Mouse (Mus musculus) adrenal gland, adult (tissue): Measurements from ENCODE around the gene Hist1h2bh.

ENCODE experiments used
- DNase-seq, 2 experiments: peaks; one replicate each; pipeline ENCODE4 v3.0.0; 2022 to 2023; ENCODE audit warnings: low spot score in 1 of 2; ENCODE audit not compliant: inconsistent age in 2 of 2

Gene Hist1h2bh

DNA sequence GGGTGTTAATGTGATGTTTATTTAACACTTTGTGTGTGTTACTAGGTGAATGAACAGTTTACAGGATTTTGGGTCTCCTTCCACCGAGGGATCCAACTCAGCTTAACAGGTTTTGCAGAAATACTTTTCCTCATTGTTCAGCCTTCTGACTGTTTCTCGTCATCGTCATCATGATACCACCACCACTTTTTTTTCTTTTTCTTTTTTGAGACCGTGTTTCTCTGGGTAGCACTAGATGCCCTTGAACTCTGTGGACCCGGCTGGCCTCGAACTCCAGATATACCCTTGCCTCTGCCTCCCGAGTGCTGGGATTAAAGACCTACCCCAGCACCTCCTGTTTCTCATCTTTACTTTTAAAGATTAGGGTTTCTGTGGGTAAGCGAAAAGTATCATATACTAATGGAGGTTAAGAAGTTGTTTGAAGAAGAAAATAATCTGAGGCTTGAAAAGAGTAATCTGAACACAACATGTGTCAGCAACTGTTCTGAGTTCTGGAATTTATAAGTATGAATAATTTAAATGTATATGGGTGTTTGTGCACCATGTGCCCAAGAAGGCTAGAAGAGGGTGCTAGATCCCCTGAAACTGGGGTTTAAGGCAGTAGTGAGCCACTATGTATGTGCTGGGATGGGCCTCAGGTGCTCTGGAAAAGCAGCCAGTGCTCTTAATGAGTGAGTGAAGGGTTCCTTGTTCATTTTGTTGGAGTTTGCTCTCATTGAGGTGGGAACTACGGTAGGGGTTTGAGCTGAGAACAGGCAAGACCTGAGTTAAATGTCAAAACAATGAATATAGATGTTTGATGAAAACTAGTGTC lies 10.7 kb downstream of the Hist1h2bh start:
- DNase-seq, result no peak

DNA sequence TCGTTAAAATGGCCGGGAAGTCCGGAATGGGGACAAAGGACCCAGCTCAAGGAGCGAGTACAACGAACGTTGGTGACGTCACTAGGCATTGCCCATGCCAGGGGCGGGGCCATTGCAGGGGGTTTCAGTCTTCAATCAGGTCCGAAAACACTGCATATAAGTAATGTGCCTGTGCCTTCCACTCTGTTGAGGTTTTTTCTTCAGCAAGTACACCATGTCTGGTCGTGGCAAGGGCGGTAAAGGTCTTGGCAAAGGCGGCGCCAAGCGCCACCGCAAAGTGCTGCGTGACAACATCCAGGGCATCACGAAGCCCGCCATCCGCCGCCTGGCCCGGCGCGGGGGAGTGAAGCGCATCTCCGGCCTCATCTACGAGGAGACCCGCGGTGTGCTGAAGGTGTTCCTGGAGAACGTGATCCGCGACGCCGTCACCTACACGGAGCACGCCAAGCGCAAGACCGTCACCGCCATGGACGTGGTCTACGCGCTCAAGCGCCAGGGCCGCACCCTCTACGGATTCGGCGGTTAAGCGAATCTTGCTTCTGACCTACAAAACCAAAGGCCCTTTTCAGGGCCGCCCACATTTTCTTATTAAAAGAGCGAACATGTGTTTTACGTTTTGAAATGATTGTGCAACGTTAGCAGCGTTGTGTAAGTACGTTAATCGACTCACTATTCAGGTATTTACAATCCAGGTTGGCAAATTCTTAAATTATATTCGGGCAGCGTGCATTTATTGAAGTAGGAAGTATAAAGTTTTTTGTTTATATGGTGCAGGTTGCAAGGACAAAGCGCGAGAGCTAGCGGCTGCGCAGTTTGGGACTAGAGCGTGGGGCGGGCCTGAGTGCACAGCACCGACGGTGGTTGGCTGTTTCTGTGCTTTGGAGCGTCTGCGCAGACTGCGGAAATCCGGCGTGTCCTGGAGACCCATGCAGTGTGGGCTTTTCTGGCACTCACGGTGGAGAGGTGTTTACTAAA lies 12.0 kb downstream of the Hist1h2bh start, which contains the start of gene Hist1h4h:
TSS of gene Hist1h4h (plus strand) at position 150 of the 975 bp plus-strand sequence.
- DNase-seq, result peak; percentile 97 to 100

DNA sequence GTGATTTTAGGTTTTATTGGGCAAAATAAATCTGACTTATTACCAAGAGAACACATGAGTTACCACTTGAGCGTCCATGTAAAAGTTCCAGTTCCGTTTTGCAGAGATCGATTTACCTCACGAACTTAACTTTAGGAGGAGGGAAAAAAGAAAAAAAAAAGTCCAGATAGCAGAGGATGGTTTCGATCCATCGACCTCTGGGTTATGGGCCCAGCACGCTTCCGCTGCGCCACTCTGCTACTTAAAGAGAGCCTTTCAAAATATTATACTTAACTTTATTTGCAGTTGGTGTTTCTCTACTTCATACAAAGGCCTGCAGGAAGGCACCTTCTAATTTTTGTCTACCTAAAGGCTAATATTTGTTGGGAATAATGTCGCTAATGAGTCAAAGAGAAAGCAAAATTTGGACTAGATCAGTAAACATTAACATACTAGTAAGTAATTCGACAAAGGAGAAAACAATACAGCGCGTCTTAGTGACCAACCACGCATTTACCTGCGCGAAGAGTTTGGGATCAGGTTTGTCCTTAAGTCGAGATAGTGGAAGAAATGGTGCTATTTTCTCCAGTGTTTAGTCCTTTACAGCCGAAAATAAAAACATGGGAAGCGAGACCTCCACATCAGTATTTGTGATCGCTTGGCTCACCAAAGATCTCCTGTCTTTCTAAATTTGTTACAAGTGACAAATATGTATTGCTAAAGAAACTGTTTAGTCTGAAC lies 12.9 kb downstream of the Hist1h2bh start:
- peak; percentile 68 to 96 for DNase-seq

DNA sequence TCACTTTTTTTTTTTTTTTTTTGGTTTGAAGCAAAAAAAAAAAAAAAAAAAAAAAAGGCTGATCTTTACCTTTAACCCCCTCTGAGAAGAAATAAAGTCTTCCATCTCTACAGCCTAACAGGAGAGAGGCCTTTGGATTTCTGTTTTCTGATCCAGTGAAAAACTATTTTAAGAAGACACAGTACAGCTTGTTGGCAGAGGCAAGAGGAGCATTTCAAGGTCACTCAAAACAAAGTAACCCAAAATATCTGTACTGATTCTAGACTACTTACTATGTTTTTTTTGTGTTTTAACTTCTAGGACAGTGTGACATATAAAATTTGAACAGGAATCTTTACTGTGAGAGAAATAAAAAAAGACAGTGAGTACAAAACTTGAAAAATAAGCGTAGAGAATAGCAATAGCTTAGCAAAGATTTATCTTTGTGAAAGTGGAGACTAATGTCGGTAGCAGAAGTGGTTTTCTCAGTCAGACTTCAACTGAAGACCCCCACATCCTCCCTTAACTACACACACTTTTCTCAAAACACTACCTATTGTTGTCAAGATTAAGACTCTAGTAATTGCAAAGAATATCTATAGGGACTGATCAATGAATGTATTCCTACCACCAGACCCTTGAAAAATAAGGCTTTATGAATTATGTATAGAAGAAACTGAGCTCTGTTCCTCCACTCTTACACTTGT lies 13.6 kb downstream of the Hist1h2bh start:
- DNase-seq, result no peak

DNA sequence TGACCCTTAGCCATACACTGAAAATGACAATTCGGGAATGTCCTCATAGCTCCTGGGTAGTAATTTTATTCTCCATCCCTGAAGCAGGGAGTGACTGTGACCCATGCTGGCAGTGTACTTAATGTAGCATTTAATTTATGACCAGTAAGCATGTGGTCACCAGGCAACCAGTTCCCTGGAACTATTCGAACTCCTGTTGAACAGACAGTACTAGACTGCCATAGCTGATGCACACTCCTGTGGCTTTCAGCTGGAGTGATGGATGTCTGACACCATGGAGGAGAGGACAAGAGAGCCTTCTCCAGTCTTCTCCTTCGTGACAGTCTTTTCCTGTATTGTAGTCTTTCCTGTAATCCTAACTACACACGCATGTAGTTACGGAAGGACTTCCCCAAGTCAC lies 14.2 kb downstream of the Hist1h2bh start:
- no peak for DNase-seq

DNA sequence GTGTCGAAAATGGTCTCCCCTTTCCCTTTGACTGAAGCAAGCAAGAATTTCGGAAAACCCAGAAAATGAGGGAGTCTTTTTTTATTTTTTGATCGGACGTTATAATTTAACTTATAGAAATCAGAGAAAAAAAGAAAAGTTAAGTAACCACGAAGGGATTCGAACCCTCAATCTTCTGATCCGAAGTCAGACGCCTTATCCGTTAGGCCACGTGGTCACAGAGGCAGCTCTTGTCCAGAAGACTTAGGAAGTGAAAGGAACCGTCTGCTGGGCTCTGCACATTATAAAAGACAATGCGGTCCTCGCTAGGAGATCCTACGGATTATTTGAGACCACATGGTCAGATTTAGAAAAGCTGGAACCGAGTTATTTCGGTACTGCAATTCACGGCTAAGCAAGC lies 16.9 kb downstream of the Hist1h2bh start:
- DNase-seq, result peak; percentile 90 to 99

DNA sequence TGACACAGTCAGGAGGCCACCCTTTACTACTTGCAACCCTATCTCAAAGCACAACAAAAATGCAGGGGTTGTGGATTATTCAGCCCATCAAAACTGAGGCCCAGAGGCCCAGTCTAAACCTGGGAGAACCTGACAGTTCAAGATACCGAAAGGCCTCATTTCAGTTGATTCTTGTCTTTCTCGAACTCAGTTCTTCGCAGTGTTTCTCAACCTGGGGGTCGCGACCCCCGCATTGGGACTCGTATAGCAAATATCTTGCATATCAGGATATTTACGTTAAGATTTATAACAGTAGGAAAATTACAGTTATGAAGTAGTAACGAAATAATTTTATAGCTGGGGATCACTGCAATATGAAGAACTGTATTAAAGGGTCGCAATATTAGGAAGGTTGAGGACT lies 17.3 kb downstream of the Hist1h2bh start:
- peak in 1 of 2 experiments; percentile 56 for DNase-seq

DNA sequence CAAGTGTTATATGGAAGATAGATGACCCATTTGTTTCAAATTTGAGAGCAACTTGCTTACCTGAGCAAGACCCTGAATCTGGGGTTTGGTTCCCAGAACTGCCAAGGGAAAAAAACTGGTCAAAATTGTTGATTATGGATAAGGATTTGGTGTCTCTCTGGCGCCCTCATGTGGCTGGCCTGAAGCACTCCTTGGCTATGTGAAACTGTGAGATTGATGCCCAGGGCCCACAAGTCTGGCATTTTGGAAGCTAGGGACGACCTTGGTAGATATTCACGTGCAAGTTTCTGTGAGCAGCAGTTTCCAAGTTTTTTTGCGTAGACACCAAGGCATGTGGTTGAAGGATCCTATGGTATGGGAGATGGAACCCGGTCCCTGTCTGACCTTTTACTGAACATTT lies 18.5 kb downstream of the Hist1h2bh start:
- DNase-seq, result peak; percentile 77 to 91

DNA sequence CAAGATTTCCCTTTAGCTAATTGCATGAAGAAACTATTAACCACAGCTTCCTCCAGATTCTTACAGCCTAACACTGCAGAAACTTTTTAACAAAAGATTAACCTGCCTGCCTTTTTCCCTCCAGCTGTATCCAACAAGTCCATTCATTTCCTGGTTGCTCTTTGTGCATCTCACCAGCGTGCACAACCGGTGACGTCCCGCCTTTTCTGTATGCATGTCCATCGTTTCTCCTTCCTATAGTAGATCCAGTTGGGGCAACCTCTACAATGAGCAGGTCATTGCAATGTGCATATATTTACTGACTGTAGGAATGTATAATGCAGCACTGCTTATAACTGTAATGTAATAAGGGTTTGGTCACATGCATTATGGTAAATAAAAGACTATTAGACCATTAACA lies 19.2 kb downstream of the Hist1h2bh start:
- DNase-seq, result no peak

DNA sequence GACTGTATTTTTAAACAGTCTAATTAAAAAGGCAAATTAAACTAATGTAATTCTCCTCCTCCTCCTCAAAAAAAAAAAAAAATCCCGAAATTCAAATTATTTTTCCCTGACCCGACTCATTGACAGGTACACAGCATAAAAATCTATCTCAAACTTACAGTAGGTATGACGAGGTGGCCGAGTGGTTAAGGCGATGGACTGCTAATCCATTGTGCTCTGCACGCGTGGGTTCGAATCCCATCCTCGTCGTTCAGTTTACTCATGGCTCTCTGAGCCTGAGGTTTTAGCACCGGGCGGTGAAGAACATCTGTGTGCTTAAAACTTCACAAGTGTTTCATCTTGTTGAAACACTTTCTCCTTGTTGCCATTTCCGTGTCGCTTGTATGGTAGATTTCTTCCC lies 21.5 kb downstream of the Hist1h2bh start:
- DNase-seq, result peak; percentile 83 to 95

DNA sequence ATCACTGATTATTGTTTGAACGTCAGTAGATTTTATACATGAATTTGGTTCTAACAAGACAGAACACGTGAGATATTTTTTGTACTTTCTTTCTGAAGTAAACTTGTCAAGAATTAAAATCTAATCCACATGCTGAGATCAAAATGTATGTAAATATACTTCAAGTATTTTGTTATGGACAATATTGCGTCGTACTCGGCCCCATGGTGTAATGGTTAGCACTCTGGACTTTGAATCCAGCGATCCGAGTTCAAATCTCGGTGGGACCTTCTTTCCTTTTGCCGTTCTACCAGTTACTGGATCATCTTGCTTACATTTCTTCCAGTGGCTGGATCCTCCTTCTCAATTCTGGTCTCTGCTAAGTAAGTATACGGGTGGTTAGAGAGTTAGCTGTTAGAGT lies 23.8 kb downstream of the Hist1h2bh start:
- peak; percentile 82 to 97 for DNase-seq

DNA sequence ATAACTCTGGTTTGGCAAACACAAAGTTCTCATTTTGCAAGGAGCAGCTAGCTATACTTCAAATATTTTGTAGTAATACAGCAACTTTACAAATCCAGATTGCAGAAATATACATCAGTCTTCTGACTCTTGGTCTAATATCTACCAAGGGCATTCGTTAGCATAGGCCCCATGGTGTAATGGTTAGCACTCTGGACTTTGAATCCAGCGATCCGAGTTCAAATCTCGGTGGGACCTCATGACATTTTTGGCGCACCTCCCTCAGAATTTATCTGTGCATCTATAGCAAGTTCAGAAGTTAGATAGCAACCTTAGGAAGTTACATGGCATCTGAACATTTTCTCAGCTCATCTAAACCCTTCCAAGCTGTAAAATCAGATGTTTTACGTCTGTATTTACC lies 24.3 kb downstream of the Hist1h2bh start:
- DNase-seq, result peak; percentile 76 to 97

DNA sequence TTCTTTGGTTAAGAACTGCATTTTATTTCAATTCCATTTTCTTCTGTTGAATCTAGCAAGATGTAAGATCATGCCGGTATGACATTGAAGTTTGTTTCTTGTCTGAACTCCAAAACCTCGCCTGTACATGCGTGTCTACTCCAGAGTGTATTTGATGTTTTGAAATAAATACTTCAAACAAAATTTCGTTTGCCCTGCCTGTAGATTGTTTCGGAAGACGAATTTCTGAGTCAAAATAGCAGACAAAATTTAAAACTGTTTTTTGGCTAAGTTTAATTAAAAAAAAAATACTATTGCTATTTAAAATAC lies 24.9 kb downstream of the Hist1h2bh start:
- DNase-seq, result no peak

DNA sequence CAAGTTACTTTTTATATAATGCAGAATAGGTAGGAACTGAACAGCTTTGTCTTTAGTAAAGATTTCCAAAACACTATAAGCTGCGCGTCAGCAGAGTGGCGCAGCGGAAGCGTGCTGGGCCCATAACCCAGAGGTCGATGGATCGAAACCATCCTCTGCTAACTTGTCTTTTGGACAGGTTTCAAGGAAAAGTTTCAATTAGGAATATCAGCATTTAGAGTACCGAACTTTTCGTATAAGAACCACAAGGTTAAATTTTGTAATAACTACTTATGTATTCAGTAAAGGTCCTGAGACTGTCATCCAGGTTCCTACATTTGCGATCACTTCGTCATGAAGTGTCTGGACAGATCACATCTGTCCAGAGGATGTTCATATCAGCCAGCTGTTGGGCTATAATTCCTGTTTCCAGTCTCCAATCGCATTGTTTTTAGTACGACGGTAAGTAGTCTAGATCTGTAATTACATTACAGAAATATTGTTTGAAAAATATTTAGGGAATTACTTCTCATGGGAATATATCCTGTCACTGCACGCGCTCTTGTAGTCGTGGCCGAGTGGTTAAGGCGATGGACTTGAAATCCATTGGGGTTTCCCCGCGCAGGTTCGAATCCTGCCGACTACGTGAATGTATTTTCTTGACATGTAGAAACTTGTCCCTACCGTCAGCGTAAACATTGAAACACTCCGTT lies 25.4 kb downstream of the Hist1h2bh start:
- DNase-seq, result peak; percentile 89 to 98

DNA sequence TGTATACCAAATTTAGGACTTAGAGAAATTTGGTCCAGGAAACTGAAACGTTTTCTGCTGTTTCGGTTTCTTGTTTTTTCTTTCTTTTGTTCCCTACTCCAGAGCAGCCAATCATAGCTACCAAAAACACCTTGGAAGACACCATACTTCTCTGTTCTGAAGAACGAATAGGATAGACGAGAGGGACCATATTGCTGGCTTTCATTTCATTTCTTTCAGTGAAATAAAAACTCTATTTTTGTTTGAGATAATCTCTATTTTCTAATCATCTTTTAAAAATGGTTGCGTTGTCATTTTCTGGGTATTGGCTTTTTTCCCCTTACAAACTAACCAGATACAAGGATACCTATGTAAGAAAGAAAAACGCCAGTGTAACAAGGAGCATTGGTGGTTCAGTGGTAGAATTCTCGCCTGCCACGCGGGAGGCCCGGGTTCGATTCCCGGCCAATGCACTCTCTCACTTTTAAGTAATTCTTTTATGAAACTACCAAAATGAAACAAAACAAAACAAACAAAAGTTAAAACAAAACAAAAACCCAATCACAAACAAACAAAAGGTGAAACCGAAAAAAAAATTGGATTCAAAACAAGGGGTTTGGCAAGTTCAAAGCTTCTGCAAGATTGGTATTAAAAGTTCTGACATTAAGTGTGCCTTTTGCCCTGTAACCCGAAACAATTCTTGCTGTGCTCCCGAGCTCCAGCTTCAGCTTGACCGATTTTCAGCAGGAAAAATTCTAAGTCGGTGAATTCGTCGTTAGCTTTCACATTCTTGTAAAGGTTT lies 26.2 kb downstream of the Hist1h2bh start:
- DNase-seq, result peak; percentile 75 to 97

DNA sequence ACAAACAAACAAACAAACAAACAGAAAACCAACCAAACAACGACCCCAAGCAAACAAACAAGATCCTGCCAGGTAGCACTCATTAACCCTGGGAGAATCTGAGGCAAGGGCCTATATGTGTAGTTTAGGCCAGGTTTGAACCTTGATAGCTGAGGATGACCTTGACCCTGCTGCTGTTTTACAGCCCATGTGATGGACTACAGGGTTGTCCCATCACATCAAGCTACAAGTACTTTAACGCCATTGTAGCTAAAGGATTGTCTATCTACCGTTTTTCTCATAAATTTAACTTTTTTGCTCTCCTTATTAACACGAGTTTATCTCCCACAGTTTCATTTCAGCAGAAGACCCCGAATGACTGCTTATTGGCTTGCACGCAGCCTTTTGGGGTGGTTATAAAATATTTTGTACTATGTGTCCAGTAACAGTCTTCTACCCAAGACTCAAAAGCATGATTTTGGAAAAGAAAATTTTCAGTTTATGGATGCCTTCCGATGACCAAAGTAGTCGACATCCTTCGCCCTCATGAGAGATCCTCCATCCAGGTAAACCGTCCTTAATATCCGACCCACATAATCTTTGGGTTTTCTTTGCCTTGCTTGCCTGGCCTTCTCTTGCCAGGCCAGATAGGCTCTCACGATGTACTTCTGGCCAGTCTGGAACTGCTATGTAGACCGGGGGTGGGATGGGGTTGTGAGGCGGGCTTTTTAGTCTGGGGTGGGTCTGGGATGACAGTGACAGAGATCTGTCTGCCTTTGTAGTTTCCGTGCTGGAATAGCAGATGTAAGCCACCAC lies 27.2 kb downstream of the Hist1h2bh start:
- no peak for DNase-seq

DNA sequence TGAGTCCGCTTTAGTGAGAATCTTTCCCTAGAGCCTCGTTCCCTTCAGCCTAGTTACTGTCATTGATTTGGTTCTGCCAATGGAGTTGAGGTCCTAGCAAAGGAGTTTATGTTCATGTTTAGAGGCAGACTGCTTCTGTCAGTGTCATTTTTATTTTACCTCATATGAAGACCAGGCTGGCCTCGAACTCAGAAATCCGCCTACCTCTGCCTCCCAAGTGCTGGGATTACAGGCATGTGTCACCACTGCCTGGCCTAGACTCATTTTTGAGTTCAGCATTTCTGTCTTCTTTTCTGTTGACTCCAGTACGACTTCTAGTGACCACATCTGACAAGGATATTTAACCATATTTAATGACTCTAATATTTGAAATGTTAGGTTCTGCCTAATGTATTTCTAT lies 27.9 kb downstream of the Hist1h2bh start:
- no peak for DNase-seq

DNA sequence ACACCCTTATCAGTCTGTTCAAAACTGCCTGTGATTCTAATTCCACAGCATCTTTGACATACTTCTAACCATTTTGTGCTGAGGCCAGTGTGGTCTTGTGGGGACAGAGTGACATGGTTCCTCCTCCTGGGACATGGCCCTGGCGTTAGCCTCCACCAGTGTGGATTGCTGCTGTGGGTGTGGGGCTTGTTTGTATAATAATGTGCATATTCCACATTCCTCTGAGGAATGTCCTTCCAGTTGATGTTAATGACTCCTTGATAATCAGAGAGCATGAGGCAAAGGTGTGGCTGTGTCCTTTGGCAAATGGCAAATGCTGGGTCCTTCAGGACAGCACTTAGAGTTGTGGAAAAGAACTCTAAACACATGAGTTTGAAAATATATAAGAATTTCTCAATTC lies 29.7 kb downstream of the Hist1h2bh start:
- no peak for DNase-seq

DNA sequence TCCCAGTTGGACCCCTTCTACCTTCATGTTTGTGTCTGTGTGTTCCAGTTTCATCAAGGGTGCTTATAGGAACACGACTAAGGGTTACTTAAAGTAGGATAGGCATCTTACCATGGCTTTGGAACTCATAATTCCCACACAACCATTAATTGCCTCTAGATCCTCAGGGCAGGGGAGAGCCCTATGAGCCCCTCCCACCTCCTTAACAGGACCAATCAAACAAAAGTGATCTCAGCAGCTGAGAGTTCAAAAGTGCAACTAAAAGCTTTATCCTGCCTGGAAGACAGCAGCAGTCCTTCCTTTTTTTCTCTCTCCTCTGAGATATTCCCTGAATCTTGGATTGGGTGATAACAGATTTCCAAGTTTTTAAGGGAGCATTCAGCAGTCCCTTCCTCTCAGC lies 33.1 kb downstream of the Hist1h2bh start:
- DNase-seq, result no peak
